Mouse (Mus musculus): Measurements from ENCODE around the gene Trmt13. TPM values are rescaled to one million over a fixed set of nuclear protein-coding genes. Genes with fewer than 3 reads are reported as not detected.

Trmt13 gene
- polyA plus RNA-seq, 1 experiment from 2014 or later, result 15.0 TPM

DNA sequence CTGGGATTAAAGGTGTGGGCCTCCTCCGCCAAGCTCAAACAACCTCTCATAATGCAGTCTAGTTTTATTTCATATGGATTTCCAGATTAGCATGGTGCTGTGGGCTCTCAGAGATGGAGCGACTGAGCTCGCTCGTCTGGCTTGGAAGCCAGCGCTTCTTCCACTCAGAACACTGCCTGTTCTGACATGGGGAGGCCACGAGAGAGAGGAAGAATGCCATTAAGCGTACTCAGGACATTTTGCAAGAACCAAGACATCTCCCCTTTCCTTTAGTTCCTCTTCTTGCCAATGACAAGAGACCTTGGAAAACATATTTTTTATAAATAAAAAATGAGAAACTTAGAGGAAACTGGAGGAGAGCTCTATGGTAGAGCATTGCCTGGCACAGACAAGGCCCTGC, 34.4 kb upstream of the Trmt13 start:
- Histone ChIP-seq H3K27ac (ENCODE audit: low read length) (no peak overlapping the region), H3K4me3 (ENCODE audit: low read depth, low read length) (no peak overlapping the region), H3K36me3 (ENCODE audit: insufficient read depth, low read length) (peaks cover 13% of the 10 kb centered on the region; the same call in 1 of the 2 replicates), H3K9ac (replicated peaks; ENCODE audit: low read depth) (no peak overlapping the region), H3K4me2 (replicated peaks; ENCODE audit: low read depth, low read length) (no peak overlapping the region), H3K9me3 (ENCODE audit: low read length) (no peaks in the 10 kb centered on the region), H3K27me3 (replicated peaks; ENCODE audit: insufficient read depth, low read length) (no peaks in the 10 kb centered on the region), H3K4me1 (ENCODE audit: insufficient read depth, low read depth, low read length) (peaks cover 6% of the 10 kb centered on the region; the same call in 1 of the 2 replicates)
- 87% methylated on average over 7 of the region's 7 CpGs for WGBS
- TF ChIP-seq CTCF (IDR thresholded peaks at IDR 0.05), result no peak
- TF ChIP-seq EP300 (IDR thresholded peaks at IDR 0.05), result no peak
- peak; percentile 14 for DNase-seq (ENCODE audit: low spot score)
- ATAC-seq, result no peak

DNA sequence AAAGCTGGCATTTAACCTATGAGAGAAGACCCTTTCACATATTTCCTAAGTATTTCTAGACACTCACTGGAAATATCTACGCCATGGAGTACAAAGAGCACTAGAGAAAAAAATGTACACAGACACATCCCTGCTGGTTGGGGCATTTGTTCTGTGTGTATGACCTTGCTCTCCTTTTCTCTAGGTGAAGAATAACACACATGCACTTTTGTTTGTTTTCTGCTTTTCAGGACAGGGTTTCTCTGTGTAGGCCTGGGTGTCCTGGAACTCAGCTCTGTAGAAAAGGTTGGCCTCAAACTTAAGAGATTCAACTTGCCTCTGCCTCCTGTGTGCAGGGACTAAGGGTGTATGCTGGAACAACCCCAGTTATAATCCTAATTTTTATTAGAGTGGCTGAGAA, 32.0 kb upstream of the Trmt13 start:
- H3K36me3 ChIP-seq (ENCODE audit: insufficient read depth, low read length), result peaks cover 29% of the 10 kb centered on the region; the same call in 1 of the 2 replicates

GRCm38 (mm10) chr3:116642373-116642772, 28.0 kb upstream of the Trmt13 start:
- Histone ChIP-seq H3K27ac (ENCODE audit: low read length) (no peak overlapping the region), H3K27me3 (replicated peaks; ENCODE audit: insufficient read depth, low read length) (no peaks in the 10 kb centered on the region), H3K4me2 (replicated peaks; ENCODE audit: low read depth, low read length) (no peak overlapping the region), H3K4me1 (ENCODE audit: insufficient read depth, low read depth, low read length) (no peaks in the 10 kb centered on the region), H3K36me3 (ENCODE audit: insufficient read depth, low read length) (peaks cover 44% of the 10 kb centered on the region), H3K9ac (replicated peaks; ENCODE audit: low read depth) (no peak overlapping the region), H3K4me3 (ENCODE audit: low read depth, low read length) (no peak overlapping the region), H3K9me3 (ENCODE audit: low read length) (no peaks in the 10 kb centered on the region)
- no peak for DNase-seq (ENCODE audit: low spot score)
- TF ChIP-seq CTCF (IDR thresholded peaks at IDR 0.05) (no peak), EP300 (IDR thresholded peaks at IDR 0.05) (no peak)
- 82% methylated on average over 2 of the region's 2 CpGs for WGBS
- no peak for ATAC-seq

More for the DNA sequence above, 32.0 kb upstream of the Trmt13 start:
- Histone ChIP-seq H3K4me2 (replicated peaks; ENCODE audit: low read depth, low read length) (no peak overlapping the region), H3K27ac (ENCODE audit: low read length) (no peak overlapping the region), H3K4me1 (ENCODE audit: insufficient read depth, low read depth, low read length) (no peaks in the 10 kb centered on the region), H3K27me3 (replicated peaks; ENCODE audit: insufficient read depth, low read length) (no peaks in the 10 kb centered on the region), H3K4me3 (ENCODE audit: low read depth, low read length) (no peak overlapping the region), H3K9ac (replicated peaks; ENCODE audit: low read depth) (no peak overlapping the region), H3K9me3 (ENCODE audit: low read length) (no peaks in the 10 kb centered on the region)
- TF ChIP-seq EP300 (IDR thresholded peaks at IDR 0.05) (no peak), CTCF (IDR thresholded peaks at IDR 0.05) (no peak)
- WGBS, result 94% methylated on average over 1 of the region's 1 CpGs
- no peak for ATAC-seq
- no peak for DNase-seq (ENCODE audit: low spot score)

DNA sequence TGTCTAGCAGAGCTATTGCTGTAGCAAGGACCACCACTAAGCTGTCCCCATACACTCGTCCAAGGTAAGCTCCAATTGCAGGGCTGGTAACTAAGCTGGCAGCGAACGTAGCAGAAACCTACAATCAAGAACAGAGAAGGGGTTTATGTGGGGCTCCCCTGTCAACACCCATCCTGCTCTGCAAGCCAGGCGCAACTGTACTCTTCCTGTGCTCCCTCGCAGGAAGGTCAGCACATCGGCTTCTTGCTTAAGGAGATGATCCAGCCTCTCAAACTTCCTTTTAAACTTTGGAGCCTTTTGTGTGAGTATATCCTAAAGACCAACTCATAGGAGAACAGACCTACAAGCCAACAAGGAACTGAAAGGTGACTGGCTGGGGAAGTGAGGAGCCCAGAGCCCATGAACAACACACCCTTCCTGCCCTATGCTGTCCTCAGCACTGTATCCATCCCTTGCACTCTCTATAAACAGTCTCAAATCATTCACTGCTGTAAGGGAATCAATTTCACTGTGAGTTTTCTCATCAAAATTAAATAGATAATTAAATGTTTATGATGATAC, 27.5 kb upstream of the Trmt13 start:
- 93% methylated on average over 6 of the region's 6 CpGs for WGBS
- DNase-seq (ENCODE audit: low spot score) (no peak), ATAC-seq (no peak)
- Histone ChIP-seq H3K4me2 (replicated peaks; ENCODE audit: low read depth, low read length) (no peak overlapping the region), H3K36me3 (ENCODE audit: insufficient read depth, low read length) (peaks cover 44% of the 10 kb centered on the region), H3K9me3 (ENCODE audit: low read length) (no peaks in the 10 kb centered on the region), H3K9ac (replicated peaks; ENCODE audit: low read depth) (no peak overlapping the region), H3K27ac (ENCODE audit: low read length) (no peak overlapping the region), H3K4me1 (ENCODE audit: insufficient read depth, low read depth, low read length) (no peaks in the 10 kb centered on the region), H3K27me3 (replicated peaks; ENCODE audit: insufficient read depth, low read length) (no peaks in the 10 kb centered on the region), H3K4me3 (ENCODE audit: low read depth, low read length) (no peak overlapping the region)
- TF ChIP-seq EP300 (IDR thresholded peaks at IDR 0.05), result no peak
- no peak for TF ChIP-seq CTCF (IDR thresholded peaks at IDR 0.05)

- peaks cover 33% of the 10 kb centered on the region for H3K36me3 ChIP-seq (ENCODE audit: insufficient read depth, low read length)
- H3K4me2 ChIP-seq (replicated peaks; ENCODE audit: low read depth, low read length), result no peak overlapping the region
- 80% methylated on average over 1 of the region's 1 CpGs for WGBS
- no peak overlapping the region for H3K9ac ChIP-seq (replicated peaks; ENCODE audit: low read depth)
- H3K4me1 ChIP-seq (ENCODE audit: insufficient read depth, low read depth, low read length), result no peaks in the 10 kb centered on the region
- H3K9me3 ChIP-seq (ENCODE audit: low read length), result no peaks in the 10 kb centered on the region
- H3K27me3 ChIP-seq (replicated peaks; ENCODE audit: insufficient read depth, low read length), result no peaks in the 10 kb centered on the region
- no peak overlapping the region for H3K27ac ChIP-seq (ENCODE audit: low read length)
- DNase-seq (ENCODE audit: low spot score) (no peak), ATAC-seq (no peak)
- TF ChIP-seq EP300 (IDR thresholded peaks at IDR 0.05), result no peak
- no peak for TF ChIP-seq CTCF (IDR thresholded peaks at IDR 0.05)
- H3K4me3 ChIP-seq (ENCODE audit: low read depth, low read length), result no peak overlapping the region
Observed at GRCm38 (mm10) chr3:116640024-116640423, 25.6 kb upstream of the Trmt13 start.

- Histone ChIP-seq H3K9me3 (ENCODE audit: low read length) (no peaks in the 10 kb centered on the region), H3K27me3 (replicated peaks; ENCODE audit: insufficient read depth, low read length) (no peaks in the 10 kb centered on the region), H3K4me2 (replicated peaks; ENCODE audit: low read depth, low read length) (no peak overlapping the region), H3K36me3 (ENCODE audit: insufficient read depth, low read length) (peaks cover 47% of the 10 kb centered on the region), H3K9ac (replicated peaks; ENCODE audit: low read depth) (no peak overlapping the region), H3K4me1 (ENCODE audit: insufficient read depth, low read depth, low read length) (no peaks in the 10 kb centered on the region), H3K4me3 (ENCODE audit: low read depth, low read length) (no peak overlapping the region), H3K27ac (ENCODE audit: low read length) (no peak overlapping the region)
- ATAC-seq (no peak), DNase-seq (ENCODE audit: low spot score) (no peak)
- TF ChIP-seq EP300 (IDR thresholded peaks at IDR 0.05) (no peak), CTCF (IDR thresholded peaks at IDR 0.05) (no peak)
- WGBS, result 84% methylated on average over 7 of the region's 7 CpGs
Observed at GRCm38 (mm10) chr3:116638572-116638971, 24.2 kb upstream of the Trmt13 start.

All from lung, postnatal 0 days (tissue).